Mouse (Mus musculus): ENCODE measurements around the gene Prf1. TPM values are rescaled to one million over a fixed set of nuclear protein-coding genes. Genes with fewer than 3 reads are reported as not detected.

Prf1 gene
- total RNA-seq (2021): not detected
- long read RNA-seq, experiment 1: 0 reads
- long read RNA-seq, experiment 2: 0 reads

DNA sequence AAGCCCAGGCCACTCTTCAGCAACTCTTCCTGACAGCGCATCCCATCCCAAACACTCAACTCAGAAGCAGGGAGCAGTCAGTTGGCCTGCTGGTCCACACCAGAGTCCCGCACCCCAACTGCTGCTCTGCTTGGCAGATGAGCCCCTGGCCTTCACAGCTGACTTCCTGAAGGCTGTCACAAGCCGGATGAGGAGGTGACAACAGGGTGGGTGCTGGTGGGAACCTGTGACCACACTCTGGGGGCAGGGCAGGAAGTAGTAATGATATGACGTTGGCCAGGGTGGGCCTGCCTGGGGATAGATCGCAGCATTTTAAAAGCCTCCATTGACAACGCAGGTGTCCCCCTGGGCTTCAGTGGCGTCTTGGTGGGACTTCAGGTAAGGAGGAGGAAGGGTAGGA is at the start of gene Prf1:
Gene Prf1 (plus strand): TSS at position 357 of the 400 bp plus-strand sequence.
- intact Hi-C loops (cut with DNase I): no loop called here
- no peak for DNase-seq (ENCODE audit: low spot score in 2 of 2)

DNA sequence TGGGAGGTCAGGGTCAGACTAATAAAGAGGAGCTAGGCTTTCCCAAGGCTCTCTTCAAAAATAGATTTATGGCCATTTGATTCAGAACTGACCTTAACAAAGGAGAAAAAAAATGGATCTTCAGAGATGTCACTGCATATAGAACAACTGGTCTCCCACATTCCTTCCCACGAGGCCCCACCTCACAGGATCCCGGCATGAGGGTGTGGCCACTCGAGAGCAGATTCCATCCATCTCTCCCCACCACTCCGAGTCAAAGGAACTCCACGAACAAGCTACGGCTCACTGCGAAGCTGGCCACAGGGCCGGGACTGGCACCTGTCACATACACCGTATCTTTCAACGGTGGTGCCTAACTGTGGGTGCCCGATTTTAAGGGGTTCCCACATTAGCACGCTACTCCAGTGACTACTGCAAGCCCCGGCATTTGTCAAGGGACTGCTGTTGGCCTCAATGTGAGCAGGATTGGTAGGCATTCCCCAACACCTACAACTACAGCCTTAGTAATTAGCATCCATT is 49.0 kb upstream of the Prf1 start:
- intact Hi-C loops (cut with DNase I): no loop called here

DNA sequence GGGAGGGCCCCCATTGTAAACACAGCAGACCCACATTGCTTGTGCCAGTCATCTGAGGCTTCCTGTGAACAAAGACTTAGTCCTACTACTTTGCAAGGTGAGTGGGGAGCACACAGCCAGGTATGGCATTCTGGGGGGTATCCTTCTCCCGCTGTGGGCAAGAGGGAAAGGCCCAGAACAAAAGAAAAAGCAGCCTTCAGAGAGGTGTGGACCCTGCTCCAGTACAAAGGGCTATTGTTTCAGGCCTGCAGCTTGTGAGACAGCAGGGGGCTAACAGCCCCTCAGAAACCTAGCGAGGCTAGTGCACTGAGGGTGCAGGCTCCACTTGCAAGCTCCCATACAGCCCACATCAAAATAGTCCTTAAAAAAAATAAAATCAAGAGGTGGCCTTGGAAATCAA is 47.7 kb upstream of the Prf1 start:
- DNase-seq (ENCODE audit: low spot score in 2 of 2): no peak
- intact Hi-C loops (cut with DNase I): no loop called here

More for the DNA sequence above, 49.0 kb upstream of the Prf1 start:
- no peak for DNase-seq (ENCODE audit: low spot score in 2 of 2)

DNA sequence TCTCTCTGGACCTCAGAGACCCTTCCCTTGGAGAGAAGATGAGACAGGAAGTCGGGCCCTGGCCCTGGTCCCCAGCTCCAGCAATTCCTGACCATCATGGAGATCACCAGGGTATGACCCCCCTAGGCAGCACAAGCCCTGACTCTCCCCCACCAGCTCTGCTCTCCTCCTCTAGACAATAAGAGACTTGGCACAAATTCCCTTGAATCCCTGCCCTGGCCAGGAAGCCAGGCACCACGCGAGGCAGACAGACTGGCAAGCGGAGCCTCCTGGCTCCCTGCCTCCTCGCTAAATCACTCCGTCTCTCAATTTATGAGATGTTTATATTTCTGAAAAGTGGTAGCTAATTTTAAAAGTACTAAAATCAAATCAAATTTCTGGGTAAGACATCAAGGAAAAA is 42.9 kb upstream of the Prf1 start:
- peak in 1 of 2 experiments; percentile 46 for DNase-seq (ENCODE audit: low spot score in 2 of 2)
- intact Hi-C loops (cut with DNase I): no loop called here

DNA sequence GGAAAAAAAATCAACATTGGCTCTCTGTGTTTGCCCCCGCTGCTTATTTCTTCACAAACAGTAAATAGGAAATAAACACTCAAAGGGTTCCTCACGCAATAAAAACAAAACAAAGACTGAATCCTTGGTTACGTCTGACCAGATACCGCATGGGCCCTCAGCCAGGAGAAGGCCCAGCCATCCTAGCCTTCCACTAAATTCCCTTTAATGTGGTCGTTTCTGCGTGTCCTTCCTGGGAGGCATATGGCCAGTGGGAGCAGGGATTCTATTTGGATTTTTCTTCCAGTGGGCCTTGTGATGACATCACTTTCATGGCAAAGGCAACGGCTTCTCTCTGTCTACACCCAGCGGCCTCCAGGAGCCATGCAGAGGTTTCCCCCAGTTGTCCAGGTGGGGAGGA is 42.4 kb upstream of the Prf1 start:
- intact Hi-C loops (cut with DNase I): no loop called here
- DNase-seq (ENCODE audit: low spot score in 2 of 2): no peak

DNA sequence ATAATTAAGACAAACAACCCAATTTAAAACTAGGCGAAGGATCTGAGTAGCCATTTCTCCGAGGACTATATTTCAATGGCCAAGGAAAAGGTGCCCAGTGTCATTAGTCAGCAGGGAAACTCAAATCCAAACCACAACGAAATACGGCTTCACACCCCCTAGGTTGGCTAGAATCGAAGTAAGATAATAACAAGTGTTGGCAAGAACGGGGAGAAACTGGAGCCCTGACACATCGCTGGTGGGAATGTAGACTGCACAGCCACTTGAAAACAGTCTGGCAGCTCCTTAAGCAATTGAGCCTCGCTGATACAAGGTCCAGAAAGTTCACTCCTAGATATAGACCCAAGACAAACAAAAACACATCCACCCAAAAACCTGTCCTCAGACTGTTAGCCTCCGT is 41.0 kb upstream of the Prf1 start:
- no peak for DNase-seq (ENCODE audit: low spot score in 2 of 2)
- intact Hi-C loops (cut with DNase I): no loop called here

DNA sequence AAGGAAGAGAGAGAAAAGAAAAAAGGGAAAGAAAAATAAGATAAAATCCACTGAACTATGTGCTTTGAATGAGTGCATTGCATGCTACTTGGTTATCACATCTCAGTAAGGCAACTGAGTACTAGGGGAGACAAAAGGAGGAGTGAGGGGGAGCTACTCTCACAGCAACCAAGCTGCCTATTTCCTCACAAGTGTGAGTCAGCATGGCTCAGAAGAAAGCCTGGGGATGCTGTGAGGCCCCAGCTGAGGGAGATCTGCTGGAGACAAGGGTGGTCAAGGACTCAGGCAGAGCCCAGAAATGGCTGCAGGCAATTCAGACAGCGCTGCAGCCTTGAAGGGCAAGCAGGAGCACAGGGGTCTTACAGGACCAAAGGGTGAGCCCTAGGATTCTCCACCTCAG is 39.5 kb upstream of the Prf1 start:
- peak; percentile 54 to 72 for DNase-seq (ENCODE audit: low spot score in 2 of 2)
- intact Hi-C loops (cut with DNase I): no loop called here

DNA sequence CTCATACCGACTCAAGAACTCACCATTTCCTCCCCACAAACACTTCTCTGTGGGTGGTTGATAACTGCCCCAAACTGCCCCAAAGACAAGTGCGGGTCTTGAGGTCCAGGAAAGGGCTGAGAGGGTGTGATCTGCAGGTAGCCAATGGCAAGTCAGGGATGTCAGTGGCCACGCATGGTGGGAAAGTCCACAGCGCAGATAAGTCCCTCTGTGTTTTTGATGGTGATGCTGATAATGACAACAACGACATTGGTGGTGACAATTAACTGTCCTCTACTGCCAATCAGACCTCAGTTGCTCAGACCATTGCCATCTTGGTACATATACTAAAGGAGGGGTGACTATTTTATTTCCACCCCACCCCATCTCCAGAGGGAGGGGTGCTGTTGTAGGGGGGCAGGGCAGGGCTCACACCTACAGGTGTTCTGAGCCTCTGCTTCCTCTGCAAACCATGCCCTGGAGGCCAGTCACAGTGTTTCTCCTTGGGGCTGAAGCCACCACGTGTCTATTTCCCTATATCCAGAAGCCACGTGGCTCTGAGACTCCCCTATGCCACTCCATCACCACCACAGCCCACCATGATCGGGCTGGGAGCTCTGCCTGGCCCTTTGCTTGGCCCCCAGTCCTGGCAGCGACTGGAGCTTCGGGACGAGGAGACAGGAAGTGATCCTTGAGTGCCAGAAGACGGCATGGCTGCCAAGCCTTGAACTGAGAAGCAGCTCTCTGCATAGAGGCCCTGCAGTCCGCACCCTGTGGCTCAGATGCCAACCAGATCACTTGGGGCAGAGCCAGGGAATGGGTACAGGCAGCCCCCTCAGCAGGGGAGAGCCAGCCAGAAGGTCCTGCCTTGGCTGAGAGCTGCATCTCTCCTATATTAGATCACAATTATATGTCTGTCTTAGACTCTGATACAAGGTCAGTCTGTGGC is 36.1 kb upstream of the Prf1 start:
- intact Hi-C loops (cut with DNase I): no loop called here
- DNase-seq (ENCODE audit: low spot score in 2 of 2): no peak

DNA sequence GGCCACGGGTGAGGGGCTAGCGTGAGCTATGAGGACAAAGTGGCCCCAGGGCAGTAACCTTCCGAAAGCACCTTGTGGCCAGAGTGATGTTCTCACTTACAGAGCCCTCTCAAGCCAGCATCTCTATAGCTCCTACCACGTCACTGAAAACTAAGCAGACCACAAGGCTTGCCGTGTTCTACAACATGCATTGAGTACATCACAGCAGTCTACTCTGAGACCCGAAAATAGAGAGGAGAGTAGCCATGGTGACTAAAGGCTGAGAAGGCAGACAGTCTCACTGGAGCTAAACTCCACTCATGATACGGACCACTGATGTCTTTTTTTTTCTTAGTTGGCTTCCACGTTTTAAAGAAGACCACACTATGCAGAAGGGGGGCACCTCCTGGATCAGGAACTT is 34.0 kb upstream of the Prf1 start:
- intact Hi-C loops (cut with DNase I): no loop called here
- peak in 1 of 2 experiments; percentile 65 for DNase-seq (ENCODE audit: low spot score in 2 of 2)

DNA sequence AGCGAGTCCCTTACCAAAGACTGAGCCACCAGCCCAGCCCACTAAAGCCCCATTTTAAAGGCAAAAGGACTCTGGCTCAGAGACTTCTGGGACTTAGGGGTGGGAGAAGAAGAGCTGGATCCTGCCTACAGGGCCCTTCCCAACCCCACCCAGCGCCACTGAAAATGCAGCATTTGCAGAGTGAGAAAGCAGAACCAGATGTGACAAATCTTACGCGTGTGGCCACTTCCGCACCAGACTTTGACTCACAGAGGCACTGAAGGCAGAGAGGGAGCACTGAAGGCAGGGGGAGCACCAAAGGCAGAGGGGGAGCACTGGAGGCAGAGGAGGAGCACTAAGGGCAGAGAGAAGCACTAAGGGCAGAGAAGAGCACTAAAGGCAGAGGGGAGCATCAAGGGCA is 30.3 kb upstream of the Prf1 start:
- no peak for DNase-seq (ENCODE audit: low spot score in 2 of 2)
- intact Hi-C loops (cut with DNase I): no loop called here

DNA sequence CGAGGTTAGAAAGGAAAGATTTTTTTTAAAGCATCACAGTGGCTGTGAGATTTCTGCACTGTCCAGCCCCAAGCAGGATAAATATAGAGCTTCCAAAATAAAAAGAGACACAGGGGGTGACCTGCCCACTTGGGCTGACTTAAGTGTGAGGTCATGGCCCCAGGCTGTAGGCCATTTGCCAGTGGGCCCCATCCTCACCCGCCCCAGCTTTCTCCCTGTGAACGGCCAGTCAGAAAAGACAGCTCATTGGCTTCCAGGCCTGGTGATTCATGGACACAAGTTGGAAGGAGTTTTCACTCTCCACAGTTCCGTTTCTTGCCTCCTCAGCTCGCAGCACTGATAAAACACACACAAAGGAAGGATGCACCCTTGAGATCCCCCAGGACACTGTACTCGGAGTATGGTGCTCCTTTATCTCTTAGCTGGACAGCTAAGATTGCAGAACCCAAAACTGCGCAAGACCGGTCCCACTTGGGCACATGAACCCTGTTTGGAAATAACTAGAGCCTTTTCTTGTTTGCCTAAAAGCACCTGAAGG is 25.5 kb upstream of the Prf1 start:
- no peak for DNase-seq (ENCODE audit: low spot score in 2 of 2)
- intact Hi-C loops (cut with DNase I): no loop called here

DNA sequence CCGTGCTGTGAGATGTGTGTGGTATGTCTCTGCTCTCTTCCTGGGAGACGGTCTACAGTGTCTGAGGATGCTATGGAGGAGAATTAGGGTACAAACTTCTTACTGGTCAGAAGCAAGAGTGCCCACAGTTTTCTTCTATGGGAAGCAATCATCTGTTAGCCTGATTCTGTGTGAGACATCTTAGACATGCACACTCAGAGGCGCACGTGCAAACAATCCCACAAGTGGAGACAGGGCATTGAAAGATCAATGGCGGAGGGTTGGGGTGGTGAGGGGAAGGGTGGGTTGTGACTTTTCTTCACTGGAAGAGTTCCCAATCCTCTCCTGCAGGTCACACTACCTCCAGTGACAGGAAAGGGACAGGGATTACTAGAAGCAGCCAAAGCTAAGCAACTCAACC is 25.0 kb upstream of the Prf1 start:
- intact Hi-C loops (cut with DNase I): no loop called here
- DNase-seq (ENCODE audit: low spot score in 2 of 2): no peak

DNA sequence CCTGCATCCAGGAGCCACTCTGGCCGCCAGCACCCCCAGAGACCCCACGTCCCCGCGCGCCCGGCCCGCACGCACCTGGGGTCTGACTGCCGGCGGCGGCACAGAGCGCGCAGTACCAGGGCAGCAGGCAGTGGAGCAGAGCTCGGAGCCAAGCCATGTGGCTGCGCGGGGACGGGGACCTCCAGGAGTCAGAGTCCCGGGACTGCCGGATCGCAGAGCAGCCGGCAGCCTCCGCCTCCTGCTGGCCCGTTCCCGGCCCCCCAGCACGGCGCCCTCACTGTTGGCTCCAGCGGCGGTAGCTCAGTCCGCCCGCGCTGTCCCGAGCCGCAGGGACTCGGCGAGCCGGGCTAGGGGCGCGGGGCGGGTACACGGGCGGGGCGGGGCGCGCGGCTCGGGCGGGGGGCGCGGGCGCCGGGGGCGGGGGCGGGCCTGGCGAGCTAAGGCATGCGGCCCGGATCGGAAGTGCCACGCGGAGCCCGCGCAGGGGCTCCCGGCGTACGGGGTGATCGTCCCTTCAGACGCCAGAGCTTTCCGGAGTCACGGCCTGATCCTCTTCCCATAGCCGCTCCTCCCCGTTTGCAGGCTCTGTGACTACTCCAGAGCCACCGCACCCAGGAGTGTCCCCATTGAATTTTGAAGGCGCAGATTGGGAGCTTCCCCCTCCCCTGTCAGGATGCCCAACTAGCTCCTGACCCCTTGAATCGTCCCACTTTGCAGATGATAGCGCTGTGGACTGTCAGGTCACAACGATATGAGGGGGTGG is 24.4 kb upstream of the Prf1 start, which contains the start of gene Adamts14:
Gene Adamts14 (minus strand): TSS at position 358 of the 763 bp plus-strand sequence.
- DNase-seq (ENCODE audit: low spot score in 2 of 2): no peak
- intact Hi-C loops (cut with DNase I): no loop called here

DNA sequence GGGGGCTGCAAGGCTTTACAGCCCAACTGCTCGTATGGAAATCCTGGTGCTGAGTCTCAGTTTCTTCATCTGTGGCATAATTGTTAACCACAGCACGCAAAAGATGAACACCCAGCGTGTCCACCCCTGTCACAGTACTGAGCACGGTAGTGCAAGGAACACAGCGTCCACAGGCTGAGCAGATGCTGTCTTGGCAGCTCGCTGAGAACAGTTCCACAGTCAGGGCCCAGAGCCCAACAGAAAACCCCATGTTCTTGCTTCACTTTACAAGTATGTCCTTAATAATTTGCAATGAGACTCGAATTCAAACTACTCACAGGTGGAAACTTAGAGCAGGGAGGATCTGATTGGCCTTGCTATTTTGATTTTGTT is 23.8 kb upstream of the Prf1 start:
- DNase-seq (ENCODE audit: low spot score in 2 of 2): peak; percentile 18 to 28
- intact Hi-C loops (cut with DNase I): no loop called here

DNA sequence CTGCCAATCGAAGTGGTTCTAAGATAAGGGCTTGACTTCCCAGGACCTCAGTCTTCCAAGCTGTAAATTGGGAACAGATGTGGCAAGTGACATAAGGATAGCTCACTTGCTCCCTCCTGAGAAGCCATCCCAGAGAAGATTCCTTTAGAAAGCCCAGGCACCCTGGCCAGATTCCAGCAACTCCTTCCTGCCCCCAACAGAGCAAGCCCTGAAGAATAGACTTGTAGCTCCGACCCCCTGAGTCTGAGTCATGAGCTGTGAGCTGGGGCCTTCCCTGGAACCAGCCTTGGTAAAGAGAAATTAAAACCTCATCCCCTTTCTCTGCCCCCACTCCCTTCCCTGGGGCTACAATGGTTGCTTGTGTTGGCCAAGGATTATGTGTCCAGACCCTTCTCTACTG is 23.1 kb upstream of the Prf1 start:
- DNase-seq (ENCODE audit: low spot score in 2 of 2): no peak
- intact Hi-C loops (cut with DNase I): no loop called here

DNA sequence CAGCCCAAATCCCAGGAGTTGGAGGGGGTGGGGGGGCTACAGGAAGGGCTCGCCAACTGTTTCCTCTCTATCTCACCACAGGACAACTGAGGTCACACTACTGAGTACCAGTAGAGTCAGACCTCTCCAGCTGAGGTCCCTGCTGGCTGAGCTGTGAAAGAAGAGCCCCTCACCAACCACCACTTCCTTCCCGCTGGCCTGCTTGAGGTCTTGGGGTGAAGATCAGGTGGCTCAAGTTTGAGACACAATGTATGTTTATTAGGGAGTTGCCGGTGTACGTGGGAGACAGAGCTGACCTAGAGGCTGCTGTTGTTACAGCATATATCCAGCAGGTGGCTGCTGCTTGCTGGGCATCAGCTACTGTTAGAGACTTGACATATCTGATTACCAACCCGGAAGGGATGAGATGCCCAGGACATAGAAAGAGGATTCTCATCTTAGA is 21.9 kb upstream of the Prf1 start:
- intact Hi-C loops (cut with DNase I): loop anchor here (5.0 kb wide), 1 partner anchor 62 kb away; no protein-coding TSS in a partner anchor
- peak in 1 of 2 experiments; percentile 15 for DNase-seq (ENCODE audit: low spot score in 2 of 2)

DNA sequence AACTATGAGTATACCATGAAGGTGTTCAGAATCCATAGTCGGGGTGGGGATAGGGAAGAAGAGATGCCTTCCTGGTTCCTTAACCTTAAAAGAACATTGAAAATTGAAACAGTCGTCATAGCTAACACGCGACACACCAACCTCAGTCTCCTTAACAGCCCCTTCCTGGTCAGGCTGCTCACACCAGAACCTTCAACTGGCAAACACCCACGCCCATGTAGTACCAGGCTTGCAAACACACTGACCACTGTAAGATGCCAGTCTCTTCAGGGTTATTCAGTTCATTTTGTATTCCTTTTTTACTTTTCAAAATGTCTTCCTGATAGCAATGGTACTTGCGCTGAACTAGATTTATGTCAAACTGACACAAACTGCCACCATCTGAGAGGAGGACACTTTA is 20.6 kb upstream of the Prf1 start:
- DNase-seq (ENCODE audit: low spot score in 2 of 2): no peak
- intact Hi-C loops (cut with DNase I): loop anchor here (5.0 kb wide), 1 partner anchor 60 kb away; no protein-coding TSS in a partner anchor

DNA sequence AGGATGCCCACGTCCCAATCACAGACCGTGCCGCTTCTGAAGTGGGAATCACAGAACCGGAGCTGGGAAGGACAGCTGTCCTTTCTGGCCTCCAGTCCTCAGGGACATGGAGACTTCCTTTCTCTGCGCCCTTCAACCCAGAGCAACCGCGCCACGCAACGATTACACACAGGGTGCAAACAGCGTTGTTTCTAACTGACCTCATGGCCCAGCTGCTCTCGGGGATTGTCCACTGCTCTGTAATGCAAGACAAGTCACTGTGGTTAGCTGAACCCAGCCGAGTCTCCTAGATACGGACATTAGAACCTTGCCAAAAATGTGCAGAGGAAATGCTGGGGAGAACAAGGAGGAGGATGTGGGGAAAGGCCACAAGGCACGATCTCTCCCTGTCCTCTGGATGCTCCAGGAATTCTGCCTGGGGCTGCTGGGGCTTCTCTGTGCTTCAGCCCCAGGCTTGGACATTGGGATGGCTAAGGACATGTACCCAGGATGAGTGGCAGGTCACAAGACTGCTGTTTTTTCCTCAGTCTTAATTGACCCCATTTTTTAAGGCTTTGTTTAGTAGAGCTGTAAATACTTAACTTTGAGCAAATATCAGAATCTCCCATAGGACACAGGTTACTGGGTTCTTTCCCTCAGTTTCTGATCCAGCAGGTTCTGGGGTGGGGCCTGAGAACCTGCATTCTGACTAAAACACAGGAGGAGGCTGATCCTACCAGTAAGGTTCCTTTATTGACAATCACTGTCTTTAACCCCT is 19.5 kb upstream of the Prf1 start:
- intact Hi-C loops (cut with DNase I): loop anchor here (5.0 kb wide), 1 partner anchor 59 kb away; no protein-coding TSS in a partner anchor
- DNase-seq (ENCODE audit: low spot score in 2 of 2): peak in 1 of 2 experiments; percentile 21

DNA sequence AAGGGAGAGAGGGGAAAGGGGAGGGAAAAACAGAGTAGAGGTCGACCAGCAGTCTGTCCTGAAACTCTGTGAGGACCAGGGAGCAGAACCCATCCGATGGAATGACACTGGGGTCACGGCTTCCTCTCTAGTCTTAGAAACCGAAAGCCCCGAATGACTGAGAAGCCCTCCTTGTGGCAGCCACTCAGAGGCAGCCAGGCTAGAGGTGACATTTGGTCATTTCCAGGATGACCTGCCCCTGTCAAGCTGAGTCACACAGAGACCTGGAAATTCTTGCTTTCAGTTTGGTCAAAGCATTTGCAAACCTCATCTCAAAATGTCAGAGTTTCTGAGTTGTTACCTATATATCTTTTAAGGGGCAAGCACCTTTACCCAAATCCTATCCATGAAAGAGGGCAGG is 16.5 kb upstream of the Prf1 start:
- no peak for DNase-seq (ENCODE audit: low spot score in 2 of 2)
- intact Hi-C loops (cut with DNase I): no loop called here
